Mouse (Mus musculus): ENCODE data around the gene Sh3gl2. TPM values are rescaled to one million over a fixed set of nuclear protein-coding genes. Genes with fewer than 3 reads are reported as not detected.

Gene Sh3gl2
- total RNA-seq, 2 experiments from 2014 or later, result 0.84 to 1.1 TPM

DNA sequence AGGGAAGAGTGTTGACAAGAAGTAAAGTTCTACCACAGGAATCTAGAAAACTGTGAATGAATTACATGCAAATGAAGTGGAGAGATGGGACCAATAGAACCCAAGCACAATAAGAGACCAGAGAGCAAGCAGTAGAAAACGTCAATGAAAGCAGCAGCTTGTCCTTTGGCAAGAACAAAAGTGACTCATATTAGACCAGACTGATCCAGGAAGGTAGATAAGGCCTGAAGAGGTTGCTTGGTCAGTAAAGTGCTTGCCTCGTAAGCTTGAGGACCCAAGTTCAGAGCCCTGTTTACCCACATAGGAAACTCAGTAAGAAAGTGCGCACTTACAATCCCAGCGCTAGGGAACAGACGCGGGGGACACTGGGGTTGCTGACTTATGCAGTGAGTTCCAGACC is 215.5 kb downstream of the Sh3gl2 start:
- no peak for DNase-seq

DNA sequence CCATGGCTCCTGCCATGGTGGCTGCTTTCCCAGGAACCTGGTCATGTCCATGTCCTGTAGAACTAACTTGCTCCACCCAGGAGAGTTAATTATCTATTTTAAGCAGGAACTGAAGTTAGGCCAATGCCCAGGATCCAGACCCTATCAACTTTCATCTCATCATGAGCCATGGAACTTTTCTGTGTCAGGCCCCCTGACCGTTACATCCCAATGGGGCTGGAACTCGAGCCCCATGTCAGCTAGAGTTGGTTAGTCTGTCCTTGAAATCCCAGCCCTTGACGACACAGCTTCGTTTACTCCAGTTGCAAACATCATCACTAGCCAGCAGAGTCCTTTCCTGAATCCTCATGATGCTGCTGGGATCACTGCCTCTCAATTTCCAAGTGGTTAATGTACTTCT is 221.3 kb downstream of the Sh3gl2 start:
- DNase-seq, result peak; percentile 71

DNA sequence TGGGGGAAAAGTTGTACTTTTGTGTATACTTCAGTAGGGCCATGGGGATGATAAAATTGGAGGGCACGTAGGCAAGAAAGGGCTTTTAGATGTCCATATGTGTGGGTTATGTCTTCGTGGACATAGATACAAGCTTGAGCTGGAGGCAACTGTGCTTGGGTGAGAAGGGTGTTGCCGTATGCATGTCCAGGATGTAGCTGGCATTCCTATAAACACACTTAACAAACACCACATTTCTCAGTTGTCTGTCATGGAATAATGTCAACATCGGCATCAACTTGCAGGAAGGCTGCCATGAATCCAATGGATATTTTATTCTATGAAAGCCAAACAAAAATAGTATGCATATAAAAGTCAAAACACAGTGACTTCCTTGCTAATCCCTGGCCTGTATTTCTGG is 227.9 kb downstream of the Sh3gl2 start:
- no peak for DNase-seq

DNA sequence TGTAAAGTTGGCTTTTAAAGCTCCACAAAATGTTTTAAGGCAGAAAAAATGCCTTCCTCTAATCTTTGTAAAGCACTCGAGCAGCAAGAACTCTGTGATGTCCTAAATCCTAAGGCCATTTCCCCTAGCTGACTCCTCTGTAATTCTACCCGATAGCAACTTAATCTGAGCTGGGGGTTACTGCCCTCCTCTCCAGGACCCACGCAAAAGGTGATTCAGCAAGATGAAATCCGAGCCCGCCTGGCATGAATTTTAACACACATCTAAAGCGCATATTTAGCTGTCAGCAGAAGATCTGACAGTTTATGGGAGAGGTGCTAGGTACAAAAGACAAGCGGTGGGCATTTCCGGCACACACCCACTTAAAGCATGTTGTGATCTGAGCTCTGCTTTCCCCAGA is 229.8 kb downstream of the Sh3gl2 start:
- DNase-seq, result peak; percentile 63

DNA sequence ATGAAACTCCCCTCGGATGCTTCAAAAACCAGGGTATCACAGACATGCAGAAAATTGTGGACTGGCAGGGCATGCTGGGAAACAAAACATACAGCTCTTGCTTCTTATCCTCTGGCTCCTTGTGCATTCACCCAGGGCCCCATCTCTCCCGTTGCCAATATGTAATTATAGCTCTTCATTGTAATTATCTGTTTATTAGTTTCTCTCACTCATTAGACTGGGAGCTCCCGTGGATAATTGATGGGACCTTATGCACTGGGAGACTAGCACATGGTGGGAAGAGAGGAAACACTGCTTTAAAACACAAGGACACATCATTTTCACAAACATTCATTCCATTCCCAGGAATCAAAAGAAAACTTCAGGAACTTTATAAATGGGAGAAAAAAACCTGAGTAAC is 233.9 kb downstream of the Sh3gl2 start:
- DNase-seq, result no peak

DNA sequence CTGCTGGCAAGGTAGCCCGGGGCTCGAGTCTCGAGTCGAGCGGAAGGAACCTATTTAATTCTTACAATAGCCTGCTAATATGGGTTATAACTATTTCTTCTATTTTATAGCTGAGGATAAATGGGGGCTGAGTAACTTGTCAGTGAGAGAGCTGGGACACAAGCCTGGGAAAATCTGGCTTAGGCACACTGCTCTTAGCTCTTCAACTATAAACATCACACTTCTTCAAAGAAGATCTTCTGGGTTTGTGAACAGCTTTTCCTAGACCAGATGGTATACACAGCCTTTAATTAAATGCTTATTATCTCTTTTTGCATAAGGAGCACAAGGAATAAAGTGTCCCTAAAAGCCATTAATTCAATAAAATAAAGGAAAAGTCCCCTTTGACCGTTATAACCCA is 278.7 kb downstream of the Sh3gl2 start:
- DNase-seq, result no peak

DNA sequence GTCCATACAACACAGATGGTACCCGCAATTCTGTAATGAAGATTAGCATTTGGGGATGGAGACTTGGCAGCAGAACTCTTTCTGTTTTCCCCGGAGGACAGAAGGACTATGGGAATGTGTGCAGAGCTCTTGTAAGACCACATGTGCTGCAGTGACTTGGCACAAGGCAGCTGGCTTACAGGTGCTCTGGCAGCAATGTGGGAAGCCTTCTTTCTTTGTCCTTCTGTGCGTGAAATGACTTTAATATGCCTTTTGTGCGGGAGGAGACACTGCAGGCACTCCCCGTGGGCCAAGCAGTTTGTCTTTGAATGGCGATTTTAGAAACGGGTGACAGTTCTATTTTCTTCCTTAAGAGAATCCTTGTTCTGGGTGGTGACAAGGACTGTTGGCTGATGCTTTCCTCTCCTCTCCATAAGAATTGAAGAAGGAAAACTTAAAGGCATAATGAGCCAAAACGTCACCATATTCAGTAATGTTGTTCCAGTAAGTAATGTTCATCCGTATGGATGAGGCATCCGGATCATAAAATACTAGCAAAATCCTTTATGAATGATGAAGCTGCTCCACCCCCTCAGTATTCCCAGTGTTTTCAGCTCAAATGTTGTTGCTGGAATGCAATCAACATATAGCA is 281.5 kb downstream of the Sh3gl2 start:
- DNase-seq, result no peak

DNA sequence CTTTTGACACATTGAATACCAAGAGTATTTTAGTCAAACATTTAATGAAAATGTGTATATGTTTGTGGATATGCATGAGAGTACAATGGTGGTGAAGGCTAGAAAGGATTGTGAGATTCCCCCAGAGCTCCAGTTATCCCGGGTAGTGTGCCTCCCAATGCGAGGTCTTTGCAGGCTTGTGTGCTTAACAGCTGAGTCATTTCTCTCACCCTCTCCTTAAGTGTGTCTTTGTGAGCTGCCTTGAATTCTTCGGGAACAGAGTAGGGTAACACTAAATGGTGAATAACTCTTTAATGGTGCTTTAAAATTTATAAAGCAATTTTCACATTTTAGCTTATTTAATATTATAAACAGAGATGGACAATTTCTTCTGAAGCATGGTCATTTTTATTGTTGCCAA is 300.8 kb downstream of the Sh3gl2 start:
- DNase-seq, result no peak

DNA sequence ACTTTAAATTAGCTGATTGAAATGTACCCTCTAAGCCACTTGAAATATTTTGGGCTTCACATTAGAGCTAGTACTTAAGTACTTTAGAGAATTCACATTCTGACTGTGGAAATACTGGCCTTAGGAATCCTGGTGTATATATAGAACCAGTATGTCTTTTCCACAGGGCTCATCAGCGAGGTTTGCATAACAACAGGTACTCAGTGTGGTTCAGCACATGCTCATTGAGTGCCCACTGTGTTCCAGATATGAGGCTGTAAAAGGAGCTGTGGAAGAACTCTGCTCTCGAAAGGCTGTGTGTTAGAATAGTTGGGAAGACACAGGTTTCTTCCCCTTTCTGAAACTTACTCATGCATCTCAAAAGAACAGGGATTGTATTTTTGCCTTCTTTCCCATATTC is 302.1 kb downstream of the Sh3gl2 start:
- no peak for DNase-seq

DNA sequence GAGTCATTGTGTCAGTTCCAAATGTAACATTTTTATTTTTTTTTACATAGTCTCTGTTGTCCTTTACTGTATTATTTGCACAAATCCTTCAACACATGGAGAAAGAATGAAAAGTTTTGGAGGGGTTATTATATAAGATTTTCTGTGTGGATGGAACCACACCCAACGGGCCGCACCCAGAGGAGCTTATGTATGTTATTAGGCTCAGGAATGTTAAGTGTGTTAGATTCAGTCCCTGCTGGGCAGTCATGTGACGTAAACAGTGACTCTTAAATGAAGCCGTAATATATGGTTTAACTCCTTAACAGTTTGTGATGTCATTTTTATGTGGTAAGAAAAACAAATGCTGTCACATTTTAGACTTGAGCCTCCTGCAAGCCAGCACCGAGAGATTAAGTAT is 302.6 kb downstream of the Sh3gl2 start:
- no peak for DNase-seq

DNA sequence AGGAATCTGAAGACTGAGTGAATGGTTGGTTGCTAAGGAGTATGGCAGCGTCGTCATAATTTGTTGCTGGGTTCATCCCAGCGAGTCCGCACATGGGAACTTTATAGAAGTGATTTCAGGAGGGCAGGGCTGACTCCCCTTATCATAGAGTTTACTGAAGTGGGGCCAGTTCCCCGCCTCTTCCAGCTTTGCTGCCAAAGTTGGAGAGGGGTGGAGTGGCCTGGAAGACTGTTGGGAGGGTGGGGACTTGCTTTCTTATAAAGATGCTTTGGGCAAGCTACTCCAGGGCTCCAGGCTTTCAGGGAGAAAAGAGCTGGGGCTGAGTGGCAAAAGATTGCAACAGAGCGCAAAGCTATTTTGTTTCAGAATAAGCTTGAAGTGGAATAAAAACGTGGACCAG is 308.4 kb downstream of the Sh3gl2 start:
- DNase-seq, result peak; percentile 19

DNA sequence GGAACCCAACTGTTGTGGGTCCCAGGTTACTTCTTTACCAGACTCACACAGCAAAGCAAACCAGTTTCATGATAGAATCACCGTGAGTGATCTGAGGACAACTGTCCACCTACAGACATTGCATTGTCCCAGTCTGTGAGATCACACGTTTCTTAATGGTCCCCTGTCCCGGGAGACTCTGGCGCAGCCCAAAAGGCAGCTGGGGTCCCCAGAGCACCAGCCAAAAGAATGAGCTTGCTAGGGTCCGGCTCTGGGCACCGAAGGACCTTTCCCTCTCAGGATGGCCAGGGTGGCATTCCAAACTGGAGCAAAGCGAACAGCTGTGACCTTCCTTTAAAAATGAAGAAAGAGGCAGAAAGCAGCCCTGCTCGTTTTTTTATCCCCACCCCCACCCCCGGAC is 308.9 kb downstream of the Sh3gl2 start, which contains the start of gene Adamtsl1:
Adamtsl1 (plus strand) TSS at position 381 of the 400 bp plus-strand sequence.
- no peak for DNase-seq

DNA sequence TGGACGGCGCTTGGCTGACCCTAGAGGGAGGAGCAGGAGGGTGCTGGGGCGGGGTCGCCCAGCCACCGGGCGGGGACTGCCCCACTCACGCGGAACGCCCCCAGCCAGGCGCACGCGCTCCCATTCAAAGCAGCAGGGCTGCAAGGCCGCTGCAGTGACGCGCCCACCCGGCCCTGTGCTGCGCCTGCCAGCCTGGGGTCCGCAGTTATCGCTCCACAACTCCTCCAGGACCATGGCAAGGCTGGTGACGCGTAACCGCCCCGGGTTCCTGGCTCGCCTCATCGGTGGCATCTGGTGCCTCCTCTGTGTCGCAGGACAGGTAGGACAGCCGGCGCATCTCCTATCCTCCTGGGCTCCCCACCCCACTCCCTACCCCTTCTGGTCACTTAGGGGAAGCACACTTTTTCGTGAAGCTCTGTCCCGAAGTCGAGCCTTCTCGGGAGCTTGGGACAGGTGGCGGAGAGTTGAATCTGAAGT is 309.3 kb downstream of the Sh3gl2 start:
- DNase-seq, result peak; percentile 28

DNA sequence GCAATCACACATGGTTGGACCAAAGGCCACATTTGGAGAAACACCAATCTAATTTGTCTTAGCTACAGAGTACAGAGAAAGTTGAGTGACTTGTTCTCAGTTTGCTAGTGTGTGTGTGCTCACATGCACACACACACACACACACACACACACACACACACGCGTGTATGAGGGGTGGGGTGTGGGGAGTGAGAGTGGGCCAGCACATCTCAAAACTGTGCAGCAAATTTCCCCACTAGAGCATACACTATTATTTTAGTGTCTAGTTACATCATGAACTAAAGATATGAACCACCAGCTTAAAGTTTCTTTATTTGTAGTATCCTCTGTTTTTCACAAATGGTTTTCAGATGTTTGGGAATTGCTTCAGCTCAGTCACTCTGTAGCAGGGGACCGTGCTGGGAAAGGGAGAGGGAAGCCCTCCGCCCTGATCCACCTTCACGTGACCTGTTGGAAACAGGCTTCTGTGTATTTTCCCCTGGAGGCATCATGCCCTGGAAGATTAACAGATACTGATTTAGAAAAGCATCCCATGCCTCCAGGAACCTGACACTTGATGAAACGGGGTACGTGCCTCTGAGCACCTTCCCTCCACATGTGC is 322.1 kb downstream of the Sh3gl2 start:
- DNase-seq, result no peak

DNA sequence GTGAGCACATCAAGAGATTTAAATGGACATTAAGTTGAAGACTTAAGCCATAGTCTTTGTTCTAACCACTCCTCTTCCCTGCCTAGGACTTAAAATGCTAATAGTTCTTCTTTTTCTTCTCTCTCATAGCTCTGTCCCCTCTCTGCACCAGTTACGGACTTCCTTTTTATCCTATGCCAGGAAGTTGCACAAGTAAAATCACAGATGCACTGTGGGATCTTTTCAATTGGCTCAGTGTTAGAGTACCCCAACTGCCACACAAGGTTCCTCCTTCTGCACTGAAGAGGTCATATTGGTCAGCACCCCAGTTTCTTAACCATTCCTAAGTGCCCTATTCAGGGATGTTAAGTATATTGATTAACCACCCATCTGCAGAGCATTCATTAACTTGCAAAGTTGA is 324.9 kb downstream of the Sh3gl2 start:
- DNase-seq, result no peak

DNA sequence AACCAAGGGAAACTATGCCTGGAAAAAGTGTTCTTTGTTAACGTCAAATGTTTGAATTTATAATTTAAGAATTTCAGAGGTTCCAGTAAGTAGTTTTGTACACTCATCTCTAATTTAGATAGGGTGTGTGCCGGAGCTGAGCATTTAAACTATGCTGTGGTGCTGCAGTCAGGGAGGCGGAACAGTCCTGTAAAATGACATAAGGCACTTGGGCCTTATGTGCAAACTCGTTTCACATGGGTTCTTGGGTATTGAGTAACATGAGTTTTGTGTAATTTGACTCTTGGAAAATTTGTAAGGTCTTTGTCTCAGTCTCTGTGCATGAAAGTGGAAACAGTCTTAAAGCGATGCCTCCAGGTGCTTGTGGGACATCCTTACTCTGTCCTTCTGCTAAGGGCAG is 334.8 kb downstream of the Sh3gl2 start:
- no peak for DNase-seq

DNA sequence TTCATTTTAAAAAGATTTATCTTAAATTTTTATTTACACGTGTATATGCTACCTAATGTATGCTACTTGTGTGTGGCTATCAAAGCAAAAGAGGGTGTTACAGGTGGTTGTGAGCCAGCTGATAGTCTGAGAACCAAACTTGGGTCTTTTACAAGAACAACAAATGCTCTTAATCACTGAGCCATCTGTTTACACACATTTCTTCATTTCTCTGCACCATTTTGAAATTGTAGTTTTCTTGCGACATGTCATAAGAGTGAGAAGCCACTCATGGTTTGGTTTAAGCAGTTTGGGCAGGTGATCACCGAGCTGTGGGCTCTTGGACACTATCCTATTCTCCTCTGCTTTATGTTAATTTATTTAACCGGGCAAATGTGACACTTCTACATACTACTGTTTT is 338.3 kb downstream of the Sh3gl2 start:
- no peak for DNase-seq

DNA sequence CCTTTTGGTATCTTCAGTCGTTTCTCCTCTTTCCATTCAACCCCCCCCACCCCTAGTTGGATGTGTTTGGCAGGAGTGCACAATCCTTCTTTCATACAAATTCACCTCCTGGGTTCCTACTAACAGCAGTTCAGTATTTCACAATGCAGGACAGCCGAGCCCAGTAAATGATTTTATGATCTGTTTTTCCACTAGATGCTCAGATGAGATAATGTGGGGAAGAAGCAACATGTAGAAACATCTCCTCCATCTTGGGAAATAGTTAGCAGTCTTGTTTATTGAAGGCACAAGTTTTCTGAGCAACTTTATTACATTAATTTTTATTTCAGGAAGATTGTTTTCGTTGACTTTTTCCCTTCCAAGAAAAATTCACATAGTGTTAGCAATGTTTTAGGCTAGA is 349.8 kb downstream of the Sh3gl2 start:
- no peak for DNase-seq

DNA sequence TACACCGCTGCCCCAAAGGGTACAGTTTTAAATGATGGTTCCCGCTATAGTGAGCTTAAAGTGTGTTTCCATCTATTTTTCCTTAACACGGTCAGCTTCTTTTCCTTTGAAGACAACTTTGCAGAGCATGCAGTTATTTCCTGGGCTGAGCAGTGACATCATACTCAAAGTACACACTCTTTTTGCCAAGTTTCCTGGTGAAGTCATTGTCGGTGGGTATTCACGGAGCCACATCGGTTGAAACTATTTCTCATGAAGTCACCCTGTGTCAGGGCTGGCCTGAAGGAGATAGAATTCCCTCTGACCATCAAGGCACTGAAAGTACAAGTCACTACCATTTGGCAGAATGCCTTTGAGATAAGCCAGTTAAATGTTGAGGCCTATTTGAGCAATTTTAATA is 354.8 kb downstream of the Sh3gl2 start:
- no peak for DNase-seq

DNA sequence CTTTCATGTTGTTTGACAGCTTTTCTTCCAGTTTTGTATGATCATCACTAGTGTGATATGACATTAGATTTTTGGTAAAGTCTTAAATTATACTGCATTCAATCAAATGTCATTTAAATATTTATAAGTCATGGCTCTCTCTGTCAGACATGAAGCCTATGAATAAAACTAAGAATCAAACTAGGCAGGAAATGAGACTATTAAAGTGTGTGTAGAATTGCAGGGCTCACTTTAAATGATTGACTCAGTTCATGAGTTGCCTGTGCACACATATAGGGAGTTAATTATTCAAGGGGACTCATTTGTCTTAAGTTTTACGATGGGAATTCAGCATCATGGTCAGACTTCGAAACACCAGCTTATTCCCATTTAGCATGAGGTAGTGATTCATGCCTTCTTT is 380.5 kb downstream of the Sh3gl2 start:
- no peak for DNase-seq

DNA sequence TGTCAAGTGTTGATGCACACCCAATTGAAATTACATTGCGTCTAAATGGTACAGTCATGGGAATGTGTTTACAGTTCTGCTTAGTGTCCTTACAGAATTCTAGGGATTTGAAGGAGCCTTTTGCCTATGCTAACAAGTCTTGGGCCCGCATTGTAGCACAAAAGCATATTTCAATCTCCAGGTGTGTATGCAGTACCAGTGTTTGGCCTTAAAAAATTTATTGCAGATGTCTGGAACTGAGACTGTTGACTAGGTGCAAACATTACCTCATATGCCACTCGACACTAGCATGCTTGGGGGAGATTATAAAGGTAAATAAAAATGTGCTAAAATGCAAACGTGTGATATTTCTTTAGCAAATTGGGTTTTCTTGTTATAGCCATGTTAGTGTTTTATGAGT is 384.0 kb downstream of the Sh3gl2 start:
- DNase-seq, result no peak

DNA sequence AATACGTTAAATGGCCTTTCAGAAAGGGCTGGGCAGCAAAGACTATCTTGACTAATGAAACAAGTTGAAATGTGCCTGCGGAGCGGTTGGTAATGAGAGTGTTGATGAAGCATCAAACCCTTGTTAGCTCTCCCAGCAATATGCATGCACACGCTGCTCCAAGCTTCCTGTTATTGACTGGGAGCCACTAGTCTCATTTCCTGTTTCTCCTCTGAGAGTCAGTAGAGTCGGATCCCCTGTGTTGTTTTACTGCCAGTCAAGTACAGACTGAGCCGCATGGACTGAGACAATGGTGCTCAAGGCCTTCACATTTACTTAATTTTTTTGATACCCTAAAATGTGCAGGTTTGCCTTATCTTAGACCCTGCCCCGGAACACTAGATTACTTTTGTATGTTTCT is 386.1 kb downstream of the Sh3gl2 start:
- no peak for DNase-seq

DNA sequence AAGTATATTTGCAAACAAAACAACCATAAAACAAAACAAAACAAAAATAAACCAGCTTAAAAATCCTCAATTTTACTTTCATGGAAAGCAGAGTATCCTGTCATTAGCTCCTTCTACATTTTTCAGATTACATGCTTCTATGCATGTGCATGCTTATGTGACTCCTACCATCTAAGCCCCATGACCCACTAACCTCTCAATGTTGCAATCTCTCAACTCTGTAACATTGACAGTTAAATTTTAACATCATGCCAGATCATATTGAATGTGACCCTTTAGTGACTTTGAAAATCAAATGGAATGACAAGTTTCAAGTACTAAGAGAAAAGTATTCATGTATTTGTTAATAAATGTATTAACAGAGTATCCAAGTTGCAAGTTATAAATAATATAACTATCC is 389.2 kb downstream of the Sh3gl2 start:
- DNase-seq, result no peak

DNA sequence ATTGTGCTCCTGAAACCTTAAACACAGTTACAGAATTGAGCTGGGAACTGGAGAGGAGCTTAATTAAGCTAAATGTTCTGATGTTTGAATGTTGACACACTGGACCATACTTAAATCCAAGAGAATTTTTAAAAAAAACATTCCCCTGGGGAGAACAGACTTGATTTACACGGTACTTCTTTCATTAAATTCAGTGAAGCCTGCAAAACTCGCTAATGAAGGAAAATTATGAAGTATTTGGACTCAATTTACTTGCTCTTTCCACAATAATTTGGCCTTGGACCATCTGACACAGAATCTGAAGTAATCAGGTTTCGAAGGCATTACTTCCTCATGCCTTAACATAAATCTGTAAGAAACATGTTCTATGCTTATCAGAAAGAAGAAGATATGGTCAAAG is 408.4 kb downstream of the Sh3gl2 start:
- no peak for DNase-seq
